Mouse (Mus musculus) megakaryocyte, embryonic 14.5 days (primary cell): Measurements from ENCODE around the gene Gm9936.

ENCODE experiments used
- FLI1 ChIP-seq: IDR thresholded peaks from 2 replicates; pipeline ENCODE4 v1.6.1; 2012; ENCODE audit warnings: low read length, inconsistent platforms, mixed read lengths
- GATA1 ChIP-seq: IDR thresholded peaks from 3 replicates; pipeline ENCODE4 v1.6.1; 2012; ENCODE audit warnings: mixed read lengths, low read length, inconsistent platforms, borderline replicate concordance

DNA sequence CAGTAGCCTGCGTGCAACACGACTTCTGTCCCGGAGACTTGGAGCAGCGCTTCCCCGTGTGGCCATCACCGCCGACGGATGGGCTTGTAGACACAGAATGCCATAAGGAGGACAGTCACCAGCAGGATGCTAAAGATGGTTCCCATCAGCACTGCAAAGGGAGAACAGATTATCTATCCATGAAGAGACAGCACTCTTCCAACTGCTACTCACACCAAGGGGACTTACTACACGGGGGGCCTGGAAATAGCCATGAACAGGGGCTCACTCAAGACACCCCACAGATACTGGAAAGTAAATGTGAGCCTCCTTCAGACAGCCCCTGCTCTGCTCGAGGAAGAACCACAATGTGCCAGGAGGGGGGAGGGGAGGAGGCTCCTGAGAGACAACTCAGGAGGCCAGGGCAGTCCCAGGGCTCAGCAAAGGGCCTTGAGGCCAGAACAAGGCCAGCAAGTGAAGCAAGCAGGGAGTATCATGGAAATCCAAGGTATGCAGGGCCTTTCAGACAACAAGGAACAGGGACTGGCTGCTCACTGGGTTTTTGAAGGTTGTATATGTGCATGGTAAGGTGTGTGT is 49.2 kb downstream of the Gm9936 start:
- TF ChIP-seq GATA1 (no peak), FLI1 (no peak)
